Mouse (Mus musculus): ENCODE measurements around the gene Higd1c.

- TF ChIP-seq TAL1 (IDR thresholded peaks at IDR 0.05; ENCODE audit: low read length): peak; percentile 40; the same call in 1 of the 3 replicates
- peak; percentile 40 for TF ChIP-seq GATA1 (IDR thresholded peaks at IDR 0.05; ENCODE audit: low read length)
These were observed 68.9 kb downstream of the Higd1c start for GRCm38 (mm10) chr15:100433234-100433633.
